Mouse (Mus musculus) spleen, adult 2 months (tissue): ENCODE measurements at regions not wholly inside any gene's neighbourhood (a gene's known extent, or its start where the extent isn't known, plus 50 kb on each side); places are given as distances from the start of the nearest gene placed in this dataset.

Source experiments
- DNase-seq, 2 experiments: peaks; one replicate each; pipeline versions ENCODE4 v3.0.0 to v3.0.0-alpha.2; 2012 to 2021; ENCODE audit warnings: low spot score in 2 of 2, low read depth in 1 of 2
- H3K27ac ChIP-seq: fragments of 200-500 bp; 2 replicates; pipeline ENCODE4 v1.5.1; 2012; ENCODE audit warnings: low read length, inconsistent platforms; ENCODE audit not compliant: insufficient read depth
- H3K27me3 ChIP-seq: fragments of 200-500 bp; 2 replicates; pipeline ENCODE4 v1.6.1; 2012; ENCODE audit warnings: mild to moderate bottlenecking, moderate library complexity, low read length, inconsistent platforms; ENCODE audit not compliant: control insufficient read depth, insufficient read depth
- H3K36me3 ChIP-seq: fragments of 200-500 bp; 2 replicates; pipeline ENCODE4 v1.6.1; 2012; ENCODE audit warnings: mild to moderate bottlenecking, low read length, inconsistent platforms; ENCODE audit not compliant: control insufficient read depth, insufficient read depth
- H3K4me1 ChIP-seq: fragments of 200-500 bp; 2 replicates; pipeline ENCODE4 v1.6.1; 2011; ENCODE audit warnings: inconsistent platforms; ENCODE audit not compliant: control insufficient read depth, insufficient read depth, insufficient read length
- H3K4me3 ChIP-seq: fragments of 200-500 bp; 2 replicates; pipeline ENCODE4 v1.5.1; 2011; ENCODE audit warnings: mild to moderate bottlenecking, inconsistent platforms; ENCODE audit not compliant: insufficient read depth, insufficient read length; ENCODE audit errors: extremely low read depth
- CTCF ChIP-seq: fragments of 200-500 bp; IDR thresholded peaks from 2 replicates; pipeline ENCODE4 v1.5.1; 2011; ENCODE audit warnings: mild to moderate bottlenecking, inconsistent platforms; ENCODE audit not compliant: insufficient read depth, insufficient read length, insufficient replicate concordance; ENCODE audit errors: extremely low read depth
- POLR2A ChIP-seq: fragments of 200-500 bp; IDR thresholded peaks from 2 replicates; pipeline ENCODE4 v1.6.1; 2011; ENCODE audit warnings: low read depth, low read length, inconsistent platforms
- WGBS: fragments of 180-500 bp; shearing (Covaris S2); methylation state at CpG from one replicate; pipeline ENCODE4 v1.1.7; 2018; 5-methylcytosine and 5-hydroxymethylcytosine counted together

- no peak for DNase-seq
- H3K4me1 ChIP-seq: peaks cover 4% of the 10 kb centered on the region; the same call in 1 of the 2 replicates
- no peak for TF ChIP-seq POLR2A
- no peak for TF ChIP-seq CTCF
- no peaks in the 10 kb centered on the region for H3K36me3 ChIP-seq
- no peaks in the 10 kb centered on the region for H3K27me3 ChIP-seq
- H3K4me3 ChIP-seq: no peak overlapping the region
- H3K27ac ChIP-seq: no peak overlapping the region
- WGBS: 79% methylated on average over 4 of the region's 4 CpGs
Observed at GRCm38 (mm10) chr12:26191982-26192576, 223.0 kb downstream of the Rnf144a start.

GRCm38 (mm10) chr12:26191268-26191981 lies 223.6 kb downstream of the Rnf144a start:
- WGBS: 85% methylated on average over 15 of the region's 15 CpGs
- no peak for DNase-seq
- Histone ChIP-seq H3K4me1 (peaks cover 4% of the 10 kb centered on the region; the same call in 1 of the 2 replicates), H3K27ac (no peak overlapping the region), H3K27me3 (no peaks in the 10 kb centered on the region), H3K4me3 (no peak overlapping the region), H3K36me3 (no peaks in the 10 kb centered on the region)
- TF ChIP-seq CTCF (no peak), POLR2A (no peak)

- Histone ChIP-seq H3K4me1 (peaks cover 4% of the 10 kb centered on the region; the same call in 1 of the 2 replicates), H3K27me3 (no peaks in the 10 kb centered on the region), H3K4me3 (no peak overlapping the region), H3K27ac (no peak overlapping the region), H3K36me3 (no peaks in the 10 kb centered on the region)
- DNase-seq: no peak
- WGBS: 82% methylated on average over 2 of the region's 2 CpGs
- no peak for TF ChIP-seq CTCF
- no peak for TF ChIP-seq POLR2A
Observed at GRCm38 (mm10) chr12:26188996-26189395, 226.1 kb downstream of the Rnf144a start.

- 33% methylated on average over 8 of the region's 8 CpGs for WGBS
- no peaks in the 10 kb centered on the region for H3K36me3 ChIP-seq
- peaks cover 4% of the 10 kb centered on the region; the same call in 1 of the 2 replicates for H3K4me1 ChIP-seq
- peak; percentile 18 to 33 for DNase-seq
- no peaks in the 10 kb centered on the region for H3K27me3 ChIP-seq
- H3K4me3 ChIP-seq: no peak overlapping the region
- no peak for TF ChIP-seq CTCF
- TF ChIP-seq POLR2A: no peak
- H3K27ac ChIP-seq: no peak overlapping the region
Observed at GRCm38 (mm10) chr12:26187091-26187862, 227.8 kb downstream of the Rnf144a start.

GRCm38 (mm10) chr12:26184701-26185460 lies 230.2 kb downstream of the Rnf144a start:
- no peaks in the 10 kb centered on the region for H3K36me3 ChIP-seq
- DNase-seq: peak; percentile 23 to 32
- no peak overlapping the region for H3K4me3 ChIP-seq
- peak overlapping the region; percentile 10; the same call in 1 of the 2 replicates for H3K27ac ChIP-seq
- peaks cover 4% of the 10 kb centered on the region; the same call in 1 of the 2 replicates for H3K4me1 ChIP-seq
- no peaks in the 10 kb centered on the region for H3K27me3 ChIP-seq
- TF ChIP-seq CTCF (no peak), POLR2A (no peak)
- 44% methylated on average over 5 of the region's 5 CpGs for whole genome bisulfite sequencing

- no peak overlapping the region for H3K27ac ChIP-seq
- DNase-seq: no peak
- peaks cover 4% of the 10 kb centered on the region; the same call in 1 of the 2 replicates for H3K4me1 ChIP-seq
- 89% methylated on average over 2 of the region's 2 CpGs for WGBS
- no peak overlapping the region for H3K4me3 ChIP-seq
- H3K36me3 ChIP-seq: no peaks in the 10 kb centered on the region
- no peaks in the 10 kb centered on the region for H3K27me3 ChIP-seq
- no peak for TF ChIP-seq CTCF
- TF ChIP-seq POLR2A: no peak
Observed at GRCm38 (mm10) chr12:26183021-26183420, 232.0 kb downstream of the Rnf144a start.
